Mouse (Mus musculus): ENCODE measurements at regions not wholly inside any gene's neighbourhood (a gene's known extent, or its start where the extent isn't known, plus 50 kb on each side); places are given as distances from the start of the nearest gene placed in this dataset.

- H3K9me3 ChIP-seq (ENCODE audit: low read length), result no peaks in the 10 kb centered on the region
- 94% methylated on average over 4 of the region's 4 CpGs for WGBS
- no peak overlapping the region for H3K4me2 ChIP-seq (ENCODE audit: low read depth, low read length)
- no peaks in the 10 kb centered on the region for H3K36me3 ChIP-seq (ENCODE audit: insufficient read depth, low read length)
- DNase-seq (ENCODE audit: low spot score) (no peak), ATAC-seq (no peak)
- H3K27me3 ChIP-seq (ENCODE audit: insufficient read depth, low read length), result no peaks in the 10 kb centered on the region
- no peak overlapping the region for H3K9ac ChIP-seq (replicated peaks; ENCODE audit: low read length)
- H3K4me3 ChIP-seq (ENCODE audit: low read length), result no peak overlapping the region
- H3K27ac ChIP-seq, result no peak overlapping the region
- H3K4me1 ChIP-seq (ENCODE audit: insufficient read depth, low read length), result no peaks in the 10 kb centered on the region
- no peak for TF ChIP-seq CTCF (IDR thresholded peaks at IDR 0.05; ENCODE audit: low read depth)
These were observed 422.2 kb downstream of the Actr3 start for GRCm38 (mm10) chr1:125013301-125013700.

- H3K27me3 ChIP-seq (ENCODE audit: insufficient read depth, low read length), result no peaks in the 10 kb centered on the region
- no peak overlapping the region for H3K9ac ChIP-seq (replicated peaks; ENCODE audit: low read length)
- no peaks in the 10 kb centered on the region for H3K9me3 ChIP-seq (ENCODE audit: low read length)
- no peak overlapping the region for H3K27ac ChIP-seq
- no peak for TF ChIP-seq CTCF (IDR thresholded peaks at IDR 0.05; ENCODE audit: low read depth)
- H3K4me1 ChIP-seq (ENCODE audit: insufficient read depth, low read length), result no peaks in the 10 kb centered on the region
- H3K4me2 ChIP-seq (ENCODE audit: low read depth, low read length), result no peak overlapping the region
- no peak overlapping the region for H3K4me3 ChIP-seq (ENCODE audit: low read length)
- ATAC-seq (no peak), DNase-seq (ENCODE audit: low spot score) (no peak)
- H3K36me3 ChIP-seq (ENCODE audit: insufficient read depth, low read length), result no peaks in the 10 kb centered on the region
- WGBS, result 85% methylated on average over 2 of the region's 2 CpGs
These were observed 423.6 kb downstream of the Actr3 start for GRCm38 (mm10) chr1:125011893-125012292.

- no peaks in the 10 kb centered on the region for H3K9me3 ChIP-seq (ENCODE audit: low read length)
- no peak for DNase-seq (ENCODE audit: low spot score)
- no peak overlapping the region for H3K27ac ChIP-seq
- no peak overlapping the region for H3K4me3 ChIP-seq (ENCODE audit: low read length)
- TF ChIP-seq CTCF (IDR thresholded peaks at IDR 0.05; ENCODE audit: low read depth), result no peak
- no peaks in the 10 kb centered on the region for H3K27me3 ChIP-seq (ENCODE audit: insufficient read depth, low read length)
- H3K9ac ChIP-seq (replicated peaks; ENCODE audit: low read length), result no peak overlapping the region
- no peaks in the 10 kb centered on the region for H3K4me1 ChIP-seq (ENCODE audit: insufficient read depth, low read length)
- ATAC-seq, result no peak
- WGBS, result 36% methylated on average over 1 of the region's 1 CpGs
- no peaks in the 10 kb centered on the region for H3K36me3 ChIP-seq (ENCODE audit: insufficient read depth, low read length)
- no peak overlapping the region for H3K4me2 ChIP-seq (ENCODE audit: low read depth, low read length)
These were observed 437.9 kb downstream of the Actr3 start for GRCm38 (mm10) chr1:124997577-124997976.

- Histone ChIP-seq H3K36me3 (ENCODE audit: insufficient read depth, low read length) (no peaks in the 10 kb centered on the region), H3K9me3 (ENCODE audit: low read length) (no peaks in the 10 kb centered on the region), H3K4me3 (ENCODE audit: low read length) (no peak overlapping the region), H3K9ac (replicated peaks; ENCODE audit: low read length) (no peak overlapping the region), H3K27me3 (ENCODE audit: insufficient read depth, low read length) (no peaks in the 10 kb centered on the region), H3K4me2 (ENCODE audit: low read depth, low read length) (no peak overlapping the region), H3K4me1 (ENCODE audit: insufficient read depth, low read length) (no peaks in the 10 kb centered on the region), H3K27ac (no peak overlapping the region)
- ATAC-seq, result no peak
- no peak for DNase-seq (ENCODE audit: low spot score)
- no peak for TF ChIP-seq CTCF (IDR thresholded peaks at IDR 0.05; ENCODE audit: low read depth)
These were observed 484.7 kb downstream of the Actr3 start for GRCm38 (mm10) chr1:124950849-124951248.

GRCm38 (mm10) chr1:124904373-124904772 is 531.2 kb downstream of the Actr3 start:
- no peak for TF ChIP-seq CTCF (IDR thresholded peaks at IDR 0.05; ENCODE audit: low read depth)
- DNase-seq (ENCODE audit: low spot score) (no peak), ATAC-seq (no peak)
- H3K27me3 ChIP-seq (ENCODE audit: insufficient read depth, low read length), result no peaks in the 10 kb centered on the region
- H3K9me3 ChIP-seq (ENCODE audit: low read length), result no peaks in the 10 kb centered on the region
- no peaks in the 10 kb centered on the region for H3K4me1 ChIP-seq (ENCODE audit: insufficient read depth, low read length)
- H3K4me2 ChIP-seq (ENCODE audit: low read depth, low read length), result no peak overlapping the region
- H3K27ac ChIP-seq, result no peak overlapping the region
- H3K36me3 ChIP-seq (ENCODE audit: insufficient read depth, low read length), result no peaks in the 10 kb centered on the region
- H3K4me3 ChIP-seq (ENCODE audit: low read length), result no peak overlapping the region
- no peak overlapping the region for H3K9ac ChIP-seq (replicated peaks; ENCODE audit: low read length)

- no peak for DNase-seq (ENCODE audit: low spot score)
- H3K27me3 ChIP-seq (ENCODE audit: insufficient read depth, low read length), result no peaks in the 10 kb centered on the region
- no peak overlapping the region for H3K27ac ChIP-seq
- no peak for TF ChIP-seq CTCF (IDR thresholded peaks at IDR 0.05; ENCODE audit: low read depth)
- no peak overlapping the region for H3K4me3 ChIP-seq (ENCODE audit: low read length)
- 85% methylated on average over 3 of the region's 3 CpGs for WGBS
- no peaks in the 10 kb centered on the region for H3K4me1 ChIP-seq (ENCODE audit: insufficient read depth, low read length)
- no peaks in the 10 kb centered on the region for H3K36me3 ChIP-seq (ENCODE audit: insufficient read depth, low read length)
- H3K9ac ChIP-seq (replicated peaks; ENCODE audit: low read length), result no peak overlapping the region
- no peak overlapping the region for H3K4me2 ChIP-seq (ENCODE audit: low read depth, low read length)
- no peaks in the 10 kb centered on the region for H3K9me3 ChIP-seq (ENCODE audit: low read length)
- ATAC-seq, result no peak
These were observed 564.4 kb downstream of the Actr3 start for GRCm38 (mm10) chr1:124871148-124871547.

- Histone ChIP-seq H3K9ac (replicated peaks; ENCODE audit: low read length) (no peak overlapping the region), H3K36me3 (ENCODE audit: insufficient read depth, low read length) (no peaks in the 10 kb centered on the region), H3K4me2 (ENCODE audit: low read depth, low read length) (no peak overlapping the region), H3K4me1 (ENCODE audit: insufficient read depth, low read length) (no peaks in the 10 kb centered on the region), H3K9me3 (ENCODE audit: low read length) (no peaks in the 10 kb centered on the region), H3K27me3 (ENCODE audit: insufficient read depth, low read length) (no peaks in the 10 kb centered on the region), H3K4me3 (ENCODE audit: low read length) (no peak overlapping the region), H3K27ac (no peak overlapping the region)
- TF ChIP-seq CTCF (IDR thresholded peaks at IDR 0.05; ENCODE audit: low read depth), result no peak
- no peak for DNase-seq (ENCODE audit: low spot score)
- 67% methylated on average over 3 of the region's 3 CpGs for WGBS
- ATAC-seq, result no peak
These were observed 569.3 kb downstream of the Actr3 start for GRCm38 (mm10) chr1:124866248-124866647.

Measured in hindbrain, postnatal 0 days (tissue).